Mouse (Mus musculus): ENCODE data around the gene Ints11.

GRCm38 (mm10) chr4:155839483-155839910 is 29.8 kb upstream of the Ints11 start, which contains the start of gene Mxra8:
- TF ChIP-seq CTCF (IDR thresholded peaks at IDR 0.05; ENCODE audit: control insufficient read depth, insufficient read depth, insufficient replicate concordance, low read depth, low read length), result no peak
- TF ChIP-seq POLR2A (IDR thresholded peaks at IDR 0.05; ENCODE audit: control insufficient read depth, low read depth, low read length), result no peak

Measured in testis, adult 2 months (tissue).